Comparison of ENCODE assay signal across 28 mouse cellular contexts in the genomic region with DNA sequence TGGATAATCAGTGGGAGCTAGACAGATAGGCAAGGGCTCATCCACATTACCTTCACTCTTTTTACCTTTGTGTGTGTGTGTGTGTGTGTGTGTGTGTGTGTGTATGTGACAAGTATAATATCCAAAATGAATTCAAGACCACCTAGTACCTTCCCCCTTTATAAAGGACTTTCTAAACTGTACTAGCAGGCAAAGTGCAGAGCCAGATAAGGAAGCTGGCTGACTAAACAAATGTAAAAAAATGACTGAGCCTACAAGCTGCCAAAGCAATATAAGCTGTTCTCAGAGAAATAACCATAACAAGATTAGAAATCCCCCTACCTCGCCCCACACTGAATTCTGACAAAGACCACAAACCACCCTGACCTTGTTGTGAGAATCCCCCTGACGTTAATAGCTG.
"Had no signal": no experiment of that assay in that cellular context is flagged by ENCODE, and none has a peak within 500 bp of the region (broad histone marks: within the 10 kb centered on the region; RNA-seq: fewer than 3 reads in every experiment).

No protein-coding gene starts in this region.

- DNase-seq: left cerebral cortex, postnatal 4 days; liver; liver, embryonic 13.5 days; liver, postnatal 0 days; lung, adult 18-20 months; lung, adult 2 months; lung, embryonic 14.5 days; lung, postnatal 10 days; lung, postnatal 14 days; lung, postnatal 36 days; lung, postnatal 4 days; midbrain, embryonic 14.5 days had no signal

- H3K9me3 ChIP-seq: limb, embryonic 10.5 days; limb, embryonic 12.5 days; limb, embryonic 13.5 days; limb, embryonic 15.5 days; liver, embryonic 12.5 days; liver, embryonic 13.5 days; liver, embryonic 15.5 days; lung, embryonic 15.5 days; megakaryocyte, embryonic 14.5 days; midbrain, embryonic 10.5 days; midbrain, embryonic 12.5 days; midbrain, embryonic 13.5 days; midbrain, embryonic 15.5 days; neural tube, embryonic 12.5 days had no signal

- H3K27ac ChIP-seq: limb, embryonic 10.5 days; limb, embryonic 12.5 days; limb, embryonic 13.5 days; limb, embryonic 15.5 days; liver, embryonic 12.5 days; liver, embryonic 13.5 days; liver, embryonic 14.5 days; liver, embryonic 15.5 days; lung, embryonic 15.5 days; macrophage; midbrain, embryonic 10.5 days; midbrain, embryonic 12.5 days; midbrain, embryonic 13.5 days; midbrain, embryonic 15.5 days; neural tube, embryonic 12.5 days had no signal

- H3K9ac ChIP-seq: limb, embryonic 12.5 days; limb, embryonic 13.5 days; limb, embryonic 15.5 days; liver, embryonic 12.5 days; liver, embryonic 13.5 days; liver, embryonic 14.5 days; liver, embryonic 15.5 days; liver, postnatal 0 days; lung, embryonic 14.5 days; lung, embryonic 15.5 days; midbrain, embryonic 12.5 days; midbrain, embryonic 13.5 days; midbrain, embryonic 15.5 days; neural tube, embryonic 12.5 days had no signal

- H3K4me3 ChIP-seq: limb, embryonic 10.5 days; limb, embryonic 12.5 days; limb, embryonic 13.5 days; limb, embryonic 15.5 days; liver, embryonic 12.5 days; liver, embryonic 13.5 days; liver, embryonic 15.5 days; lung, embryonic 15.5 days; megakaryocyte, embryonic 14.5 days; midbrain, embryonic 10.5 days; midbrain, embryonic 12.5 days; midbrain, embryonic 13.5 days; midbrain, embryonic 15.5 days; myocyte; neural tube, embryonic 12.5 days had no signal

- H3K4me1 ChIP-seq: limb, embryonic 10.5 days; limb, embryonic 12.5 days; limb, embryonic 15.5 days; liver, embryonic 12.5 days; liver, embryonic 13.5 days; liver, embryonic 15.5 days; lung, embryonic 15.5 days; megakaryocyte, embryonic 14.5 days; midbrain, embryonic 10.5 days; midbrain, embryonic 12.5 days; midbrain, embryonic 13.5 days; midbrain, embryonic 15.5 days; neural tube, embryonic 12.5 days had no signal

- H3K36me3 ChIP-seq: limb, embryonic 10.5 days; limb, embryonic 12.5 days; limb, embryonic 13.5 days; limb, embryonic 15.5 days; liver, embryonic 12.5 days; liver, embryonic 13.5 days; liver, embryonic 15.5 days; lung, embryonic 15.5 days; midbrain, embryonic 10.5 days; midbrain, embryonic 12.5 days; midbrain, embryonic 13.5 days; midbrain, embryonic 15.5 days; neural tube, embryonic 12.5 days had no signal

- H3K27me3 ChIP-seq: limb, embryonic 12.5 days; limb, embryonic 13.5 days; limb, embryonic 15.5 days; liver, embryonic 12.5 days; liver, embryonic 13.5 days; liver, embryonic 15.5 days; lung, embryonic 15.5 days; megakaryocyte, embryonic 14.5 days; midbrain, embryonic 12.5 days; midbrain, embryonic 13.5 days; midbrain, embryonic 15.5 days; neural tube, embryonic 12.5 days had no signal
